Mouse (Mus musculus) cerebellum, adult 18-20 months (tissue): Measurements from ENCODE around the gene Sept9.
"Not testable (repeated sequence)": the region's sequence is repeated elsewhere in the genome, so short reads cannot be mapped to it uniquely, and the experiment has no call there.

Experiments used
- DNase-seq, 2 experiments: peaks; one replicate each; pipeline ENCODE4 v3.0.0; 2021

The Sept9 gene

DNA sequence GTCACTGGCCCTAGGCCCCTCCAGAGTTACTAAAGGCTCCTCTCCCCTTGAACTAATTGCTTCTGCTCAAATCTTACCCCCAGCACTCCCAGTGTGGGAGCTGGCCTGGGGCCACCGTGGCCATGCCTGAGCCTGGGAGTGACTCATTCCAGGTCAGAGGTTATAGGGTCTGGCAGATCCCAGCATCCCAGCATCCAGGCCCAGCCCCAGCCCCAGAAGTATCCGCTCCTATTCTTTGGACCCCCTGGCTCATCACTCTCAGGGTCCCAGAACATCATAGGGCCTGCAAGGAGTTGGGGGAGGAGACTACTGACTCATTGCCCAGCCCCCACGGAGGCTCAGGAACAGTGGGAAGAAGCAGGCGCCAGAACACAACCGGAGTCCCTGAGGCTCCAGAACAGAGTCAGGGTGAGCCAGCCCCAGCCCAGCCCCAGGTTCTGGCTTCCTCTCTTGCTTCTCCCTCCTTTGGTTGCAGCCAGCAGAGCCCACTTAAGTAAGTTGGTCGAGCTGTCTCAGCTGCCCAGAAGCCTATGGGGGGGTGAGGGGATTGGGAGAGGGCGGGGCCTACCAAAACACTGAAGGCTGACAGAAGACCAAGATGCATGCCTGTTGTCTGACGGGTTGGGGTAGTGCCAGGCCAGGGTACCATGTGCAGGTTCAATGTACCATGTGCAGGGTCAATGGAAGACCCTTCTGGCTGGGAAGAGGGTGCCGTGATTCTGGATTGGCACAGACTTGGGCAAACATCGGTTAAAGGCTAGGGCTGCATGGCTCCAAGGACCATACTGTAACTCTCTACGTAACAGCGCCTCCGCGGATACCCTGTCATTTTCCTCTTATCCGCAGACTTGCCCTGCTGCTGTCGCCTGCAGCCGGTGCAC is 132.1 kb downstream of the Sept9 start:
- no peak for DNase-seq

DNA sequence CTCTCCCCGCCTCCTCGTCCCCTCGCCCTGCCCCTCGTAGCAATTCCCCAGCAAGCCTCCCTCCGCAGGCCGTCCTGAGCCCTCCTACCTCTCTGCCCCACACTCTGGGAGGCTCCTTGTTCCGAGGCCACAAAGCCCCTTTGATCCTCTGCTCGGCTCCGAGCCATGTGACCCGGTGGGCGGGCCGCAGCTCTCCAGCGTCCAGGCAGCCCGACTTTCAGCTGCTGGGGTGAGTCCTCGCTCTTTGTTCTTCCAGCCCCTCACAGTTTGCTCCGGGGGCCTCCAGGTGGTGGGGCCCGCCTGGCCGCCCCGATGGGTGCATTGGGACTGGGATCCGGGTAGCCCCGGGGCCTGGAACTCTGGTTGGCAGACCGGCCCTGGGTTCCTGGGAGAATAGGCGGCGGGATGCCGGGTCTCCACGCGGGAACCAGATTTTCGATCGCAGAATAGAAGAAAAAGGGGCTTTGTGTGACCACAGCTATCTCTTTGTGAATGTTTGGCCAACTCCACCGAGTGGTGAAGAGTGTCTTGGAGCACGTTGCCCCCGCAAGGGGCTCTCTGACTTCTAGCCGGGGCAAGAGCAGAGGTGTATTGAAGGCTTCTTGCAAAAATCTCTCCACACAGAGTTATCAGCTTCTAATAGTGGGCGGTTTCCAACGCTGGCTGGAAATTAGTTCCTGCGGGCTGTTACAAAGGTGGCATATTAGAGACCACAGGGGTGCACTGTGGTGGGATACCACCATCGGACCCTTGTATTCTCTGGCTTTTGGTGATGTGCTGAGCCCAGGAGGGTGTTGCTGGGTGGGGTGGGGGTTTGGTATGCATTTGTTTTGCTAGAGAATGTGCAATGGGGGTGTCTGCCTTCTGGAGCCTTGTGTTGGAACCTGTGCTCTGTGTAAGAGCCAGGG is 133.0 kb downstream of the Sept9 start:
- peak; percentile 34 for DNase-seq

GRCm38 (mm10) chr11:117333150-117333715 is 133.8 kb downstream of the Sept9 start:
- no peak for DNase-seq

DNA sequence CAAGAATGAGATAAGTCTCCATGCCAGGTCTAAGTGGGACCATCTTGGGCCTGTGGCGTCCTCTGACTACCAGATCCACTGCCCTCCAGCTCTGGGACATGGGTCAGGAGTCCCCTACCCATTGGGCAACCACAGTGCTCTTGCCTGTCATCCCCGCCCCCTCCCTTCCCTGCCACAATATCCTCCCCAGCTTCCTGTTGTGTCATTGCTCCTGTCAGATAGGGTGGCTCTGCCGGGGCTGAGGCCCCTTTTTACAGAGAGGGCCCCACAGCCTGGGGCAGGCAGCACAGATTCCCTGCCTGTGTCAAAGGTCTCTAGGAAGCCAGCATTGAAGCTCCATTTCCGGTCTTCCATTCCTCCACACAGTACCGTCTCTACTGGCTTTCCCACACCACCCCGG is 134.6 kb downstream of the Sept9 start:
- no peak for DNase-seq

DNA sequence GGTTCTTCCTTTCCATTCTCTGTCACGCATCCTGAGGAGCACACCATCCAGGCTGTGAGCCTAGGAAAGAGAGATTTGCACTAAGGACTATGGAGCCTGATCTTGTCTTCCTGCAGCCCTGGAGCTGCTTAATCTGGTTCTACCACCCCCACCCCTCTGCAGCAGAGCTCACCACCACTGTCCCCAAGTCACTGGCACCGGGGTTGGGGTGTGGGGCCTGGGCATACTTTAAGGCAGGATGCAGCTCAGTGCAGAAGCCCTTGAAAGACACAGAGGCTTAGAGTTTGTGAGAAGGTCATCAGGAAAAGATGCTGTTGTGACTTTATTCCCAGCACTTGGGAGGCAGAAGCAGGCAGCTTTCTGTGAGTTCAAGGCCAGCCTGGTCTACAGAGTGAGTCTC is 135.7 kb downstream of the Sept9 start:
- DNase-seq, result no peak

GRCm38 (mm10) chr11:117336081-117336788 is 136.8 kb downstream of the Sept9 start:
- DNase-seq, result no peak

DNA sequence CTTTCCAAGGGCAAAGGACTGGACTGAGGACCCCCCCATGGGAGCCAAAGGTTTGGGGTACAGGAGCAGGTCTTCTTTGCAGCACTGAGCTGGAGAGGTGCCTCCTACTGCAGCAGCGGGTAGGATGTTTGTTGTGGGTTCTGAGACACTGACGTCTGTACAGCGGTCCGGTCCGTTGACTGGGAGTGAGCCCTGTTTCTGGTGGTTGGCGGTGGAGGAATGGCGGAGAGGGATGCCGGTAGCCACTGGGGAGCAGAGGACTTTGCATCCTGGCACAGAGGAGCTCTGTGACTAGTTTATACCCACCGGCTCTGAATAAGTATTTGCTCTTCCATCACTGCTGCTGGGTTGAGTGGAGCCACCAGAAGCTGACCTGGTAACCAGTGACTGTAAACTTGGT is 138.3 kb downstream of the Sept9 start:
- no peak for DNase-seq

DNA sequence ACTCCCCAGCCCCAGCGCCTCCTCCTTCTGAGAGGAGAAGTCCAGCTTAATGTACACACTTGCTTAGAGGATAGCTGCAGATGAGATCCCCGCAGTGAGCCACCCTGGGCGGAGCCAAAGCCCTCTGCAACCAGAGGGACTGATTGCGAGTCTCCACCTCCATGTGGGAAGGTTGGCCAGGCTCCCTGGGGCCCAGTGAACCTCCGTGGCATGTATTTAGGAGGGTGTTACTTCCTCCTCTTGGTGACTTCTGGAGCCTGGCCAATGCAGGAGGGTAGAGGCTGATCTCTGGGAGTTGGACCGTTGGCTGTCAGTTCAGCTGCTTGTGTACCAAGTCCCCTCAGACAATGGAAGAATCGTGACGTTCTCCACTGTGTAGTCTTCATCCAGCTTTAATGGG is 139.0 kb downstream of the Sept9 start:
- no peak for DNase-seq

- DNase-seq, result no peak
These were observed 139.6 kb downstream of the Sept9 start for GRCm38 (mm10) chr11:117339050-117339449.

GRCm38 (mm10) chr11:117341218-117341617 is 141.8 kb downstream of the Sept9 start:
- no peak for DNase-seq

GRCm38 (mm10) chr11:117342076-117342475 is 142.6 kb downstream of the Sept9 start:
- DNase-seq, result no peak

DNA sequence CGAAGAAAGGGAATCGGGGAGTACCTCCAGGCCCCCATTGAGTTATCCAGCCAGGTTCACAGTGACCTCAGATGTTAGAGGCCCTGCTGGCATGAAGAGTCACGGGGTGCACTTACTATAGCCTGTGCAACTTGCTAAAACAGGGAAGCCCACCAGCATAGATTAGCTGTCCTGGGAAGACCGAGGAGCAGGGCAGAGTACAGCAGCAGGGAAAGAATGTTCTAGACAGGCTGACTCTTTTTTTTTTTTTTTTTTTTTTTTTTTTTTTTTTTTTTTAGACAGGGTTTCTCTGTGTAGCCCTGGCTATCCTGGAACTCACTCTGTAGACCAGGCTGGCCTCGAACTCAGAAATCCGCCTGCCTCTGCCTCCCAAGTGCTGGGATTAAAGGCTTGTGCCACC is 143.0 kb downstream of the Sept9 start:
- DNase-seq, result not testable (repeated sequence)

- no peak for DNase-seq
These were observed 144.3 kb downstream of the Sept9 start for GRCm38 (mm10) chr11:117343800-117344199.

DNA sequence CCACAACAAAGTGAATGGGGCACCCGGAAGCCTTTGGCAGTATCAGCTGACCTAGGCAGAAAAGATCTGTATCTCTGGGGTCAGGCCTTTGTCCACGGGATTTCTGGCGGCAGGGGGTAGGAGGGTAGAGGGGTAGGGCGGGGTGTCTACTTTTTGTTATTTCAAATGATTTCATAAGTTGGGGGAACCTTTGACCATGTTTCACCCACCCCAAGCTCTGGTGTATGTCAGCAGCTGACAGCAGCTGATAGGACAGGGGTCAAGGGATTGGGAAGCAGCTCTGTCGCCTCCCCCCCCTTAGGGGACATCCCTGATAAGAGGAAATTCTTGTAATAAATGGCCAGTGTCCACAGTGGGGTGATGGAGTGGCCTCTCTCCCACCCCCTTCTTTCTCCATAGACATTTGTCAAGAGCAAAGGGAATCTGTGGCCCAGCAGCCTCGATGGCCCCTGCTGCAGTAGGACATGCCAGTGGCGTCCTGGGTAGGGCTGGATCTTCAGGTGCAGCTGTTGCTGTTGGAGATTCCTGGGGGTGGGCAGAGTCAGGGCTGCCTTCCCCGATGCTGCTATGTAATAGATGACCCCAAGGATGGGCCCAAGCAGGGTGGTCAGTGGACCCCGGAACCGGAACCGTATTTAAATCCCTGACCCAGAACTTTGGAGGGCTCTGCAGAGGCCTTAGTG is 145.0 kb downstream of the Sept9 start:
- no peak for DNase-seq

DNA sequence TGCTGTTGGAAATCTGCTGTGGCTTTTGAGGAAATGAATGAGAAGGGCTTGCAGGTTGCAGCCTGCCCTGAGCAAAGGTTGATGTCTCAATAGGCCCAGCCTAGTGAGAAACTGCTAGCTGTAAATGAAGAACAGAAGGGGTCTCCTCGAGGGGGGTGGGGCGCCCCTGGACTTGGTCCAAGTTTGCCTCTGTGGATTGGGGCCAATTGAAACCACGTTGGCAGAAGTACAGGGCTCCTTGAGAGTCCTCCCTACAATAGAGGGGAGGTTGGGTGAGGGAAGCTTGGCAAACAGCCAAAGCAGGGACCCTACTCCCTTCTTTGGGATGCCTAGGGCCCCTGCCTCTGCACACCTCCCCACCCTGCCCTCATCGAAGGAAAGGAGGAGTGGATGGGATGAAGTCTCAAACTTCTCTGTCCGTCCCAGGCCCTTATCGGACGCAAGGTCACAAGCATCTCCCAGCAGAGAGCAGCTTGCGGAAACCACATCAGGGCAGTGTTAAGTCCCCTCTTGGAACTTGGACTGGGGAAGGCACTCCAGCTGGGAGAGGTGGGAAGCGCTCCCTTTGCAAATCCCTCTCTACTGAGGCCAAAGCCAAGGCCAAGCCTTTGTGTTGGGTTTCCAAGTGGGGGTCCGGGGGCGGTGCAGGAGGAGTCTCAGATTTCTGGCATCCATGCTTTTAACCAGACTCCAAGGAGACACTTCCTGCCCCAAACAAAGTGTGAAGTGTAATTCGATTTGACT is 145.7 kb downstream of the Sept9 start:
- DNase-seq, result no peak

- DNase-seq, result no peak
These were observed 147.8 kb downstream of the Sept9 start for GRCm38 (mm10) chr11:117347256-117347655.

- DNase-seq, result no peak
These were observed 149.1 kb downstream of the Sept9 start for GRCm38 (mm10) chr11:117348429-117349103.

GRCm38 (mm10) chr11:117349429-117350363 is 150.2 kb downstream of the Sept9 start:
- DNase-seq, result no peak

DNA sequence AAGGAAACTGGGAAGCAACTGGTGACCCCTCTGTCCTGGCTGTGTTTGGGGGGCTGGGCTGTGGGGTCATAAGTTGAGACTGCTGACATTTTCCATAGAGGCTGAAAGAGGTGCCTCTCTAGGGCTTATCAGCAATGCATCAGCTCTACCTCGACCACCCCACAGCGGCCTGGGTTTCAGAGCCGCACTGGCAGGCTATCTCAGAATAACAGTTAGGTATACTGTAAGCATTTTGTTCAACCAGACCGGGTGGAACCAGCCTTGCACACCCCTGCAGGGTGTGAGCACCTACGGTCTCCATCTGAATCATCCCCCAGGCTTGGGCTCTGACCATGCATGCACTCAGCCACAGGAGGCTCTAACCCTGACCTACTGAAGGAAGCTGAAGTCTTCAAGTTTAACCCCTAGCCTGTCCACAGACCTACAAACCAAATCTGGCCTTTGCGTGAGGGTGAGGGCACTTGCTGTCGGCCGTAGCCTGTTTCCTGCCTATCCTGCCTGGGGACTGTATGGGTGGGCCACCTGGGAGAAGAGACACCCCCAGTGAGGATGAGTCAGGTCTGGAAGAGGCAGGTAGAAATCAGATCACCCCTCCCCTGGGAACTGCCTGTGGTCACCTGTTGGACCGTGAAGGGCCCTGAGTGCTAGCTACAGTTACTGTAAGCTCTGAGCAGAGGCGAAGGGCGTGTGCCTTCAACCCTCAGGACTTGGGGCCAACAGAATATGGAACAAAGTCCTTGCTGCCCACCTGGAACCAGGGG is 151.2 kb downstream of the Sept9 start:
- DNase-seq, result no peak
